Mouse (Mus musculus) spleen, postnatal 10 days (tissue): Measurements from ENCODE around the gene Zfp652.

ENCODE experiments used
- DNase-seq, 2 experiments: peaks; one replicate each; pipeline ENCODE4 v3.0.0; 2021 to 2022; ENCODE audit warnings: low spot score in 2 of 2

The Zfp652 gene

DNA sequence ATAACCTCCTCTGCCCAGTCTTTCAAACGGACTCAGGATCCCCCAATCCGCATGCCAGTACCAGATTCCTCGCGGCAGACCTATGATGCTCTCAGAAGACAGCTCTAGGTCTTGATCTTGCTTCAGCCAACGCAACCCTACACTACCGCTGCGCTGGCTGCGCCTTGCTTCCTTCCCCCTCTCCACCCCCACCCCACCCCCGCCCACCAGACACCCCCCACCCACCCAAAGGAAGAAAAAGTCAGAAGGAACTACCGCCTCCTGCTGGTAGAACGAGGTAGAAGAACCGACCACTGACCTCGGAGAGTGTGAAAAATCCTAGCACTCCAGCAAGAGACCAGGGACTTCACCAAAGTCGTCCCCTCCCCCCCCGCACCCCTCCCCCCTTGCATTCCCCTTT lies 119.2 kb downstream of the Zfp652 start:
- DNase-seq: no peak

DNA sequence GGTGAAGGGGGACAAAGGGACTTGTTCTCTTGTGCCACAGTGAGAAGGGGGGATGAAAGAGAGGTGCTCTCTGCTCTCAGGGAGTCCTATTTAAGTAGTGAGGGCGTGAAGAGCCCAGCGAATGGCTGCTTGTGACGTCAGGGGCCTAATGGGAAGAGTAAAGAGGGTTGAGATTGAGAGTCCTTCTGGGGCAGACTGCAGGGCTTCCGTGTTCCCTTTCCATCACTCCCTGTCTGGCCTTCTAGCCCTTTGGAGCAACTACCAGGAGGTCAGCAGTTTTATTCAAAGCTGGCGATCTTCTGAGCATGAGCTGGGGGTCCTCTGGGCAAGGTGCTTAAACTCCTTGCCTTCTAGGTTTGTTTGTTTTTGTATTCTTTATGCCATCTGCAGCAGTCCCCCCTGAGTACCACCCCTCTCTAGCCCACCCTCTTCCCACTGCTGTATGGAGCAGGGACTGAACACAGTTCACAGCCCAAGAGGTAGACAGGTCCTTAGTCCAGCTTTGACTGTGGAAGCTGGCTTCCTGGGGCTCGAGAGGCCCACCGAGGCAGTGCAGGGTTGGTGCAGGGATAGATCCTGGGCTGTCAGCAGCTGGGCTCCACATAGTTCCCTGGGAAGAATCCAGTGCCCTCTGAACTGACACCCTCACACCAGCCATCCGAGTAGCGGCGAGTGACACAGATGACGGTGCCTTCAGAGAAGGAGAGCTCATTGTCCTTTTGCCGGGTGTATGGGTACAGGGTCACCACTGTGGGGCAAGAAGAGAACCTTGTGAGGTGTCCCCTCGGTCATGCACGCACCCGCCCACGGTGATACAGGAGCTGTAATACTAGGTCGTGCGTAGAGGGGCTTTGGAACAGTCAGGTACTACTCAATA lies 119.9 kb downstream of the Zfp652 start:
- no peak for DNase-seq

- DNase-seq: no peak
These were observed 120.6 kb downstream of the Zfp652 start for GRCm38 (mm10) chr11:95833006-95833570.

DNA sequence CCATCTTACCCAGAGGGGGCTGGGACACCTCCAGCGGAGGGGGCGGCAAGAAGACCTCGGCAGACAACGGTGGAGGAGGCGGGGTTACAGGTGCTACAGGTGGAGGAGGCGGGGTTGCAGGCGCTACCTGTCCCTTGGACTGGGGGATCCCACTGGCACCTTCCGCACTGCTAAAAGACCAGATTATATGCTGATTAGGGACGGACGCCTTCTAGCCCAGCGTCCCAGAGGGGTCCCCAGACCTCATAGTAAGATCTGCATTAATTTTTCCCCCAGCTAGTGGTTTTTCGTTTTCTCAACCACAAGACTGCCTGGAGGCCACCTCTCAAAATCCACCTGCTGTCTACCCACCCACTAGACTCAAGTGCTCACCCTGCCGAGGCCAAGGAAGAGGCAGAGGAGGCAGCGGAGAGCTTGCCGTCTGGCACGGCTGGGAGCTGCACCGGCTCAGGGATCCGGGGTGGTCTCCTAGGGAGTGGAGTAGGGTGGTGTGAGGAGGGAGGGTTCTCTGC lies 121.2 kb downstream of the Zfp652 start:
- peak in 1 of 2 experiments; percentile 48 for DNase-seq

- DNase-seq: peak; percentile 57 to 74
These were observed 121.7 kb downstream of the Zfp652 start for GRCm38 (mm10) chr11:95834143-95834667.

GRCm38 (mm10) chr11:95834742-95835710 lies 122.6 kb downstream of the Zfp652 start:
- peak; percentile 32 to 64 for DNase-seq

DNA sequence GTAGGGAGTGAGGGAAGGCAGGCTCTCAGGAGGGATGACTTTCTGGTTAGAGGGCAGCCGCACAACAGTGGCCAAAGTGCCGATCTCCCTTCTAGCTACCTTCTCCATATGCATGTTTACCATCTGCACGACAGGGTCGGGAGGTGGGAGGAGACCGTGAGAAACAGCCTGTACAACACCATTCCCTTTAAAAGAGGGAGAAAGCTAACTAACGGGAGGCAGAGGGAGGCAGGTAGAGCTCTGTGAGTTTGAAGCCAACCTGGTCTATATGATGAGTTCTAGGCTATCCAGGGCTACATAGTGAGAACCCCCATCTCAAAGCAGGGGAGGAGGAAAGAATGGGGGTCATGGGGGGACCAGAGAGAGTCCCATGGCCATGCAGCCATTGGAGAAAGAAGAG lies 123.4 kb downstream of the Zfp652 start:
- no peak for DNase-seq

DNA sequence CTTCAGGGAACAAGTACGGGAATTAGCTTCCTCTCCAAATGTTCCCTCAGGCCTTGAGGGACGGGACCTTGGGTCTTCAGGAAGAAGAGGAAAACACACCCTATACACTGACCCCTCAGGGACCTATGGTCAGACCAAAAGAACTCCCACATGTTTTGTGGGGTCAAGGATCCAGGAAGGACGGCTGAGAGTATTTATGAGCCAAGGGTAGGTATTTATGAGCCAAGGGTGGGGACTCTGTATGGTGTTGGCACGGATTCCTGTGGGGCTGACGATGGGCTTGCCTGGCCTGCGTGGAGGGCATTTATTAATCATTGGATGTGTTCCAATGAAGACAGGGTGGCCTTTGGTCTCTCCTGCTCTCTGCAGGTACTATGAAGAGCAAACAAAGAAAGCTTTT lies 124.0 kb downstream of the Zfp652 start:
- no peak for DNase-seq

DNA sequence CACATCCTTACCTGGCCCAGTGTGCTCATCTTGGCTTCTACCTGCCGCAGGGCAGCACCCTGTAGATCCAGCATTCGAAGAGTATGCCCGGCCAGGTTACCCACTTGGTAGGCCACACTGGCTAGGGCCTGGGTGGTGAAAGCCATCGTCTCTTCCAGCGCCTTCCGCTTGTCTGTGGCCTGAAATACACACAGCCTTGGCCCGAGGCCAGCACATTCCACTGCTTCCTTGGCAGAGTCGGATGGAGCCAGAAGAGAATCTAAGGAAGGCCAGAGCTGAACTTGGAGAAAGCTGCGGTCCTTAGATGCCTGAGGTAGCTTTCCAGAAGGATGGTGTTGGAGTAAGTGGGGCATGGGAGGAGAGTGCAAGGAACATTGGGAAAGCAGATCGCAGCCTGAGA lies 124.6 kb downstream of the Zfp652 start, which contains the start of gene Gngt2:
Gene Gngt2 (plus strand): TSS at position 158 of the 400 bp plus-strand sequence.
- peak in 1 of 2 experiments; percentile 36 for DNase-seq

- no peak for DNase-seq
These were observed 126.1 kb downstream of the Zfp652 start for GRCm38 (mm10) chr11:95838598-95838997.

DNA sequence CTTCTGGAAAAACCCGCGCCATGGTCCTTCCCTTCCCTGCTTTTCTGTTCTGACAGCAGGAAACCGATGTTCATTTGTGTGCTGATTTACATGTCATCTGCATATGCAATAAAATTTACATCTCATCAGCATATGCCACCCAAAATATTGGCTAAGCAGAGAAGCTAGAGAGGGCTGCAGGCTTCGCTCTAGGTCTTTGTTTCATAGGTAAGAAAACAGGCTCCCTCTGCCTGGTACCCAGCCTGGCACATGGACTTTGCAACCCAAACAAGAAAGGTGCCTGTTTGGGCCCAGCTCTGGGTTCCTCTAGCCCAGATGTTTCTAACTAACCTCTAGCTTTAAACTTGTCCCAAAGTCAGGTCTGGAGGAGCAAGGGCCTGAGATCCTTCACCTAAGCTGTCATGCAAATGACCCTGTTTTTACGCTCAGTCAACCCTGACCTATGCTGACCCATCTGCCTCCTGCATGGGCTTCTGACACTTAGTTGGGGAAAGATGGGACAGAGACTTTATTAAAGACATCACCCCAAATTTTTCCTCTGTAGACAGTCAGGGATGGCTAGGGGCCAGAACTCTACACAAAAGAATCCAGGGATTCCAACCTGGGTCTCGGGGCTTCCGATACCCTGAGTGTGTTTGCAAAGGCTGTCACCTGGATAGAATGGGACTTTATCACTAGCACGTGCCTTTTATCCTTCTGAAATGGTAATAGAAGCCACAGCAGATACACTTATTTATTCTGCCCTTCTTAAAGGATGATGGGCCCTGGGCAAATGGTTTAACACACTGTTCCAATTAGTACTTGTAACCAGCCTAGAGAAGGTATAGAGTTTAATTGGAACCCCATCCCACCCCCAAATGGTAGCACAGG lies 126.8 kb downstream of the Zfp652 start:
- no peak for DNase-seq

DNA sequence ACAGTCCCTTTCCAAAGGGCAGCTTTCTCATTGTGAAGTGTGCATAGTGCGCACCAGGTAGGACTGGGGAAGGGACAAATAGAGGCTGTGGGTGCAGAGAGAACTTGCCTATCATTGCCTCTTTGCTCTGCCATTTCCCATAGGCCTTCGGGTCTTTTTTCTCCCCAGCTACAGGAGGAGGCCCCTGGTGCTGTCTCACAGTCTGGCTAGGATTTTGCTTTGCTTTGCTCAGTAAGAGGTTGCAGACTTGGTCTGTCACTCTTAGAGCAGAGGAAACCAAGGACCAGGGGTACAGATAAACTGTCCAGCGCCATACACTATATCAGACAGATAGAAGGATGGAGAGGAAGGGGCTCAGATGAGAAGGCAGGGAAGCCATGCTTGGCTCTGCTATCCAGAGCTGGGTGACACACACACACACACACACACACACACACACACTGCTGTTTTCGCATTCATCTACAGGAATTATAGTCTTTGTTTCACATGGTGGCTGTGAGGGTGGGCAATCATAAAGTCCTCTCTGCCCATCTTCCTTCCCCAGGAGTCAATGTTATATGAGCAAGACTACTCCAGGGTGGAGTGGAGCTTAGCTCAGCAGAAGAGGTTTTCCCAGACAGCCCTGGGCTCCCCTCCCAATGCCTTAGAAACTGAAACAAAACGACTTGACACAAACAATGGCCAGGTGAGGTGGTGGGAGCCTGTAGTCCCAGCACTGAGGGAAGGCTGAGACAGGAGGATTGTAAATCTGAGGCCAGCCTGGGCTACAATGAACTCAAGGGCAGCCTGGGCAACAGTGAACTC lies 128.4 kb downstream of the Zfp652 start:
- DNase-seq: no peak

DNA sequence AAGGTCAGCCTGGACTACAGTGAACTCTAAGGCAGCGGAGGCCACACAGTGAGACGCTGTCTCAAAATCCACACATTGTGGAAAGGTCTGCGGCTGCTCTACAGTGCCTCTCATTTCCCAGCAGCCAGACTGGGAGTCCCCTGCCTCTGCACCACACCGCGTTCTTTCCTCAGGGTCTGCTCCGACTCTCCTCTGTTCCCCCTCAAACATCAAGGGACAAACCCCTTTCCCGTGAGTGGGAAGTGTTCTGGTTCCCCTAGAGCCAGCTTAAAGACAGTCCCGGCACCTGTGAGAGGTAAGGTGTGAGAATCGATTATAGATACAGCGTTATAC lies 129.0 kb downstream of the Zfp652 start:
- no peak for DNase-seq

- DNase-seq: peak; percentile 61 to 81
These were observed 129.7 kb downstream of the Zfp652 start, which contains the start of gene Abi3 for GRCm38 (mm10) chr11:95842074-95842681. Gene Abi3, minus strand, starts transcription at chr11:95842476.

- DNase-seq: no peak
These were observed 130.5 kb downstream of the Zfp652 start for GRCm38 (mm10) chr11:95842953-95843352.

DNA sequence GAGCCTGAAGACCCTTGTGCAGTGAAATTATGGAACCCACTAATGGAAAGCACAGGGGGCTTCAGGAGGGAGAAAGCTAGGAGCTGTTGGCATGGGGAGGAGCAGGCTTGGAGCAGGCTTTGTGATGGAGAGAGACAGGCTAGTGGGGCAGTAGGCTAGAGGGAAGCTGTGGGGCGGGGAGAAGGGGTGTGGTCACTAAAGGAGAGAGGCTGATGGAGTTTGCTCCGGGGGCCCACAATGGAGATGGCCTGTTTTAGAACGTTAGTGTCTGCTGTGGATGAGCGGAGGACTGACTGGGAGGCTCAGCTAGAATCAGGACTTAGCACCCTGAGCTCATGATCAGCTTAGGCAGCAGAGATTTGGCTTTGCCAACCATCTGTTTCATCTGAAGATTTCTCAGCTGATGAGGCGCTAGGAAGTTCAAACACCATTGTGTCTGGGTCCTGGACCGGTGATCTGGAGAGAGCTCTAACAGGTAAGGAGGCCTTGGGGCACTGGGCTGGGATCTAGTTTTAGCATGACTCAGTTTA lies 131.0 kb downstream of the Zfp652 start:
- DNase-seq: peak in 1 of 2 experiments; percentile 30

DNA sequence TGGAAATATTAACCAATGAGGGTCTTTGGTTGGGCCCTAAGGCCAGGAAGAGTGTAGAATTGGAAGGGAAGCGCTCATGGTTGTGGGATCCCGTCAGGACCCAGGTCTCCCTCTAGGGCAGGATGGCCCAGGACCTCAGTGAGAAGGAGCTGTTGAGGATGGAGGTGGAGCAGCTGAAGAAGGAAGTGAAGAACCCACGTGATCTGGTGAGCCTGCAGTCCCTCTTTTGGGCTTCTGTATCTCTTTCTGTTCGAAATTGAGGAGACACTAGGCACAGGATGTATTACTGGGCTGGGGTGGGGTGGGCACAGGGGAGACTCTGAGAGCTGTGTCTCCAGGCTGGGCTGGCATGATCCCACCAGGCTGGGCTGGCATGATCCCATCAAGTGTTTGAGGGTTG lies 132.5 kb downstream of the Zfp652 start:
- no peak for DNase-seq

DNA sequence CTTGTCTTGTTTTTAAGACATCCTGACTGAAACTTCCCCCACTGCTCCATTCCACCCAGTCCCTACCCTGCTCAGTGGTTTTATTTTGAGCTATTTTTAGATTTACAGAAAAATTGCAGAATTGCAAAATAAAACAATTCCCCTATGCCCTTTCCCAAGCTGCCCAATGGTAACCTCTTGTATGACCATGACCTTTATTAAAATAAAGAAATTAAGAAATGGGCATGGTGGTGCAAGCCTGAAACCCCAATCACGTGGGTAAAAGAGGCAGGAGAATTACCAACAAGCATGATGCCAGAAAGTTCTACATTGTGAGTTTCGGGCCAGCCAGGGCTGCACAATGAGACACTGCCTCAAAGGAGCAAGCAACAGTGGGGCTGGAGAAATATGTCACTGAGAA lies 138.4 kb downstream of the Zfp652 start:
- DNase-seq: no peak

- DNase-seq: peak in 1 of 2 experiments; percentile 78
These were observed 141.2 kb downstream of the Zfp652 start for GRCm38 (mm10) chr11:95853684-95854083.
